Mouse (Mus musculus) MEL (cell line): ENCODE results near the gene Pzp. TPM values are rescaled to one million over a fixed set of nuclear protein-coding genes. Genes with fewer than 3 reads are reported as not detected.

Experiments
- DNase-seq: peaks from one replicate; pipeline ENCODE4 v3.0.0; 2011; ENCODE audit warnings: low read depth, low spot score
- H3K27ac ChIP-seq: 2 replicates; pipeline ENCODE4 v1.5.1; 2012; ENCODE audit warnings: low read depth, mild to moderate bottlenecking, control low read depth, low read length, moderate library complexity; ENCODE audit not compliant: control insufficient read depth
- H3K27me3 ChIP-seq, 2 experiments: fragments of 150-350 bp in 1 of 2; sonication (generic) in 1 of 2; 2 replicates each; pipeline ENCODE4 v1.6.1; 2012; ENCODE audit warnings: low read length in 2 of 2, mild to moderate bottlenecking in 2 of 2, improper control_type of control experiment in 1 of 2, moderate library complexity in 1 of 2; ENCODE audit not compliant: insufficient read depth in 2 of 2, control insufficient read depth in 1 of 2
- H3K36me3 ChIP-seq, 2 experiments: 2 replicates each; pipeline ENCODE4 v1.6.1; 2012 to 2014; ENCODE audit warnings: low read length in 2 of 2, improper control_type of control experiment in 1 of 2, inconsistent platforms in 1 of 2, mild to moderate bottlenecking in 1 of 2; ENCODE audit not compliant: insufficient read depth in 2 of 2, control insufficient read depth in 1 of 2
- H3K4me1 ChIP-seq, 2 experiments: fragments of 150-350 bp in 1 of 2; sonication (generic) in 1 of 2; 2 replicates each; pipeline ENCODE4 v1.6.1; 2012; ENCODE audit warnings: low read length in 2 of 2, improper control_type of control experiment in 1 of 2, mild to moderate bottlenecking in 1 of 2; ENCODE audit not compliant: insufficient read depth in 2 of 2, control insufficient read depth in 1 of 2
- H3K4me3 ChIP-seq, 2 experiments: fragments of 150-350 bp in 1 of 2; sonication (generic) in 1 of 2; 2 replicates each; pipeline ENCODE4 v1.5.1; 2012; ENCODE audit warnings: low read depth in 2 of 2, low read length in 2 of 2, mild to moderate bottlenecking in 2 of 2, moderate library complexity in 2 of 2, control low read depth in 1 of 2, improper control_type of control experiment in 1 of 2; ENCODE audit not compliant: control insufficient read depth in 1 of 2, insufficient read depth in 1 of 2
- H3K79me2 ChIP-seq: 2 replicates; pipeline ENCODE4 v1.6.1; 2012; ENCODE audit warnings: mild to moderate bottlenecking, low read length, moderate library complexity; ENCODE audit not compliant: control insufficient read depth, poor library complexity, insufficient read depth
- H3K9ac ChIP-seq: 2 replicates; pipeline ENCODE4 v1.6.1; 2012; ENCODE audit warnings: low read depth, mild to moderate bottlenecking, control low read depth, low read length, moderate library complexity; ENCODE audit not compliant: control insufficient read depth, poor library complexity, severe bottlenecking
- H3K9me3 ChIP-seq: fragments of 150-350 bp; sonication (generic); replicated peaks from 2 replicates; pipeline ENCODE4 v1.6.1; 2012; ENCODE audit warnings: mild to moderate bottlenecking, low read length, improper control_type of control experiment, moderate library complexity; ENCODE audit not compliant: insufficient read depth
- BHLHE40 ChIP-seq: IDR thresholded peaks from 2 replicates; pipeline ENCODE4 v1.6.1; 2012; ENCODE audit warnings: low read depth, mild to moderate bottlenecking, inconsistent platforms, low read length, improper control_type of control experiment, borderline replicate concordance
- CTCF ChIP-seq, 3 experiments: IDR thresholded peaks in 2 of 3; conservative IDR thresholded peaks in 1 of 3; 2 replicates each; pipeline ENCODE4 v1.5.1; 2011 to 2012; ENCODE audit warnings: low read length in 3 of 3, low read depth in 2 of 3, mild to moderate bottlenecking in 2 of 3, improper control_type of control experiment in 1 of 3, inconsistent platforms in 1 of 3, mixed read lengths in 1 of 3, moderate library complexity in 1 of 3; ENCODE audit not compliant: control insufficient read depth in 1 of 3, insufficient read depth in 1 of 3, poor library complexity in 1 of 3, severe bottlenecking in 1 of 3
- E2F4 ChIP-seq: IDR thresholded peaks from 2 replicates; pipeline ENCODE4 v1.6.1; 2011; ENCODE audit warnings: low read depth, low read length, improper control_type of control experiment, borderline replicate concordance
- EP300 ChIP-seq, 2 experiments: IDR thresholded peaks; 2 replicates each; pipeline ENCODE4 v1.6.1; 2011; ENCODE audit warnings: improper control_type of control experiment in 2 of 2, low read length in 2 of 2, low read depth in 1 of 2, mild to moderate bottlenecking in 1 of 2
- ETS1 ChIP-seq: IDR thresholded peaks from 2 replicates; pipeline ENCODE4 v1.6.1; 2012; ENCODE audit warnings: low read depth, mild to moderate bottlenecking, inconsistent platforms, low read length, improper control_type of control experiment, moderate library complexity
- HCFC1 ChIP-seq: IDR thresholded peaks from 2 replicates; pipeline ENCODE4 v1.6.1; 2012; ENCODE audit warnings: low read depth, mild to moderate bottlenecking, inconsistent platforms, low read length, improper control_type of control experiment, moderate library complexity
- KAT2A ChIP-seq: conservative IDR thresholded peaks from 2 replicates; pipeline ENCODE4 v1.6.1; 2012; ENCODE audit warnings: low read depth, low read length, improper control_type of control experiment, inconsistent platforms
- MAFK ChIP-seq: IDR thresholded peaks from 2 replicates; pipeline ENCODE4 v1.6.1; 2011; ENCODE audit warnings: low read depth, mild to moderate bottlenecking, low read length, improper control_type of control experiment, borderline replicate concordance
- MAX ChIP-seq: IDR thresholded peaks from 2 replicates; pipeline ENCODE4 v1.6.1; 2011; ENCODE audit warnings: low read length, improper control_type of control experiment
- MAZ ChIP-seq: IDR thresholded peaks from 2 replicates; pipeline ENCODE4 v1.6.1; 2012; ENCODE audit warnings: low read depth, mild to moderate bottlenecking, inconsistent platforms, low read length, improper control_type of control experiment
- MEF2A ChIP-seq: IDR thresholded peaks from 2 replicates; pipeline ENCODE4 v1.6.1; 2014; ENCODE audit warnings: low read depth, mild to moderate bottlenecking, inconsistent platforms, low read length, improper control_type of control experiment; ENCODE audit not compliant: poor library complexity, insufficient replicate concordance, severe bottlenecking; ENCODE audit errors: extremely low read depth
- MXI1 ChIP-seq: IDR thresholded peaks from 2 replicates; pipeline ENCODE4 v1.6.1; 2011; ENCODE audit warnings: mild to moderate bottlenecking, low read depth, low read length, improper control_type of control experiment
- MYB ChIP-seq: IDR thresholded peaks from 2 replicates; pipeline ENCODE4 v1.6.1; 2011; ENCODE audit warnings: mild to moderate bottlenecking, low read depth, low read length, improper control_type of control experiment
- NELFE ChIP-seq: IDR thresholded peaks from 2 replicates; pipeline ENCODE4 v1.6.1; 2011; ENCODE audit warnings: low read depth, low read length, improper control_type of control experiment
- NRF1 ChIP-seq: IDR thresholded peaks from 2 replicates; pipeline ENCODE4 v1.6.1; 2014; ENCODE audit warnings: low read depth, mild to moderate bottlenecking, inconsistent platforms, low read length, improper control_type of control experiment, moderate library complexity; ENCODE audit not compliant: poor library complexity, insufficient read depth, severe bottlenecking
- POLR2A ChIP-seq, 2 experiments: IDR thresholded peaks; 2 replicates each; pipeline ENCODE4 v1.6.1; 2011 to 2012; ENCODE audit warnings: low read length in 2 of 2, mild to moderate bottlenecking in 2 of 2, control low read depth in 1 of 2, improper control_type of control experiment in 1 of 2, low read depth in 1 of 2, moderate library complexity in 1 of 2; ENCODE audit not compliant: control insufficient read depth in 1 of 2, insufficient read depth in 1 of 2, poor library complexity in 1 of 2
- POLR2AphosphoS2 ChIP-seq: IDR thresholded peaks from 2 replicates; pipeline ENCODE4 v1.6.1; 2011; ENCODE audit warnings: low read length, improper control_type of control experiment
- RAD21 ChIP-seq: IDR thresholded peaks from 2 replicates; pipeline ENCODE4 v1.6.1; 2011; ENCODE audit warnings: mild to moderate bottlenecking, low read depth, low read length, improper control_type of control experiment
- RCOR1 ChIP-seq: IDR thresholded peaks from 2 replicates; pipeline ENCODE4 v1.6.1; 2012; ENCODE audit warnings: low read depth, mild to moderate bottlenecking, inconsistent platforms, low read length, improper control_type of control experiment
- SIN3A ChIP-seq: IDR thresholded peaks from 2 replicates; pipeline ENCODE4 v1.6.1; 2012; ENCODE audit warnings: low read length, improper control_type of control experiment, inconsistent platforms
- SMC3 ChIP-seq: IDR thresholded peaks from 2 replicates; pipeline ENCODE4 v1.6.1; 2011; ENCODE audit warnings: low read depth, low read length, improper control_type of control experiment
- TBP ChIP-seq: IDR thresholded peaks from 2 replicates; pipeline ENCODE4 v1.8.0; 2011; ENCODE audit warnings: low read depth, low read length, improper control_type of control experiment
- TCF12 ChIP-seq: IDR thresholded peaks from 2 replicates; pipeline ENCODE4 v1.6.1; 2014; ENCODE audit warnings: low read depth, mild to moderate bottlenecking, inconsistent platforms, low read length, improper control_type of control experiment, moderate library complexity
- UBTF ChIP-seq: IDR thresholded peaks from 2 replicates; pipeline ENCODE4 v1.6.1; 2012; ENCODE audit warnings: low read depth, mild to moderate bottlenecking, inconsistent platforms, low read length, improper control_type of control experiment, moderate library complexity, borderline replicate concordance; ENCODE audit not compliant: insufficient read depth
- USF1 ChIP-seq: IDR thresholded peaks from 2 replicates; pipeline ENCODE4 v1.6.1; 2014; ENCODE audit warnings: low read depth, mild to moderate bottlenecking, inconsistent platforms, low read length, improper control_type of control experiment, moderate library complexity
- USF2 ChIP-seq, 2 experiments: IDR thresholded peaks; 2 replicates each; pipeline ENCODE4 v1.6.1; 2011 to 2012; ENCODE audit warnings: improper control_type of control experiment in 2 of 2, low read length in 2 of 2, borderline replicate concordance in 1 of 2, inconsistent platforms in 1 of 2, low read depth in 1 of 2, mild to moderate bottlenecking in 1 of 2; ENCODE audit not compliant: insufficient read depth in 1 of 2
- ZKSCAN1 ChIP-seq: IDR thresholded peaks from 2 replicates; pipeline ENCODE4 v1.6.1; 2012; ENCODE audit warnings: low read depth, mild to moderate bottlenecking, inconsistent platforms, low read length, improper control_type of control experiment, moderate library complexity
- ZMIZ1 ChIP-seq: IDR thresholded peaks from 2 replicates; pipeline ENCODE4 v1.6.1; 2012; ENCODE audit warnings: low read depth, mild to moderate bottlenecking, inconsistent platforms, low read length, improper control_type of control experiment, moderate library complexity
- ZNF384 ChIP-seq: IDR thresholded peaks from 2 replicates; pipeline ENCODE4 v1.6.1; 2012; ENCODE audit warnings: low read depth, mild to moderate bottlenecking, inconsistent platforms, low read length, improper control_type of control experiment
- polyA plus RNA-seq, 2 experiments: library from polyadenylated mRNA; stranded (reverse) in 1 of 2; unstranded in 1 of 2; fragments of >175 nt in 1 of 2; fragments of >200 nt in 1 of 2; gene quantifications; 2 replicates each; pipeline versions ENCODE4 v1.2.1 to v1.2.4; 2012; ENCODE audit warnings: low replicate concordance in 2 of 2, low read depth in 1 of 2; ENCODE audit not compliant: insufficient read length in 2 of 2, insufficient read depth in 1 of 2, missing spikeins in 1 of 2
- total RNA-seq: library from RNA; depleted of rRNA; stranded (reverse); fragments of 300-350 nt; gene quantifications from 2 replicates; pipeline ENCODE4 v1.2.3, GENCODE M21; 2012

Gene Pzp
- total and polyA plus RNA-seq, 3 experiments = not detected

DNA sequence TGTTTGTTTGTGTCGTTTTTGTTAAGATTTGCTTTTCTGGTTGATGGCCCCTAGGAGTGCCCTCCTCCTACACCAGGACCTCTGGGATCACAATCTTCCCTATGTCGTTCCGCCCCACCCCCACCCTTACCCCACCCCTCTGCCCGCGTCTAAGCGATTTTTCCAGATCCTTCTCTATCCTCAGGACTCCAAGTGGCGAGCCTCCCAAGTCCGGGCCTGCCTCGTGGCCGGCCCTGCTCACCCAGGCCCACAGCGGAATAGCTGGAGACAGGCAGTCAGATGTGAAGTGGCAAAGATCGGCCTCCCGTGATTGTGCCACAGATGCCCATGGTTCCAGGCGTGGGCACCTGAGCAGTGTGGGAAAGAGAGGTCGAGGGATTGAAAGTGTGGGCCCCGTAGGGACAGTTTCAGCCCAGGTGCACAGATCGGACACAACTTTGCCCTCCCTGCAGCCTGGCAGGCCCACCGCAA is 87.6 kb downstream of the Pzp start:
- H3K36me3 ChIP-seq = peaks cover 12 to 20% of the 10 kb centered on the region in 2 experiments
- no peak for TF ChIP-seq E2F4
- TF ChIP-seq, all 39 proteins: peak for 0
- Histone ChIP-seq H3K27me3 (no peaks in the 10 kb centered on the region), H3K27ac (no peak overlapping the region), H3K4me3 (peak overlapping the region; percentile 55 to 84), H3K9me3 (no peaks in the 10 kb centered on the region), H3K79me2 (peaks cover 19% of the 10 kb centered on the region), H3K9ac (peak overlapping the region; percentile 60), H3K4me1 (peaks cover 12 to 19% of the 10 kb centered on the region in 2 experiments)
- DNase-seq = no peak

DNA sequence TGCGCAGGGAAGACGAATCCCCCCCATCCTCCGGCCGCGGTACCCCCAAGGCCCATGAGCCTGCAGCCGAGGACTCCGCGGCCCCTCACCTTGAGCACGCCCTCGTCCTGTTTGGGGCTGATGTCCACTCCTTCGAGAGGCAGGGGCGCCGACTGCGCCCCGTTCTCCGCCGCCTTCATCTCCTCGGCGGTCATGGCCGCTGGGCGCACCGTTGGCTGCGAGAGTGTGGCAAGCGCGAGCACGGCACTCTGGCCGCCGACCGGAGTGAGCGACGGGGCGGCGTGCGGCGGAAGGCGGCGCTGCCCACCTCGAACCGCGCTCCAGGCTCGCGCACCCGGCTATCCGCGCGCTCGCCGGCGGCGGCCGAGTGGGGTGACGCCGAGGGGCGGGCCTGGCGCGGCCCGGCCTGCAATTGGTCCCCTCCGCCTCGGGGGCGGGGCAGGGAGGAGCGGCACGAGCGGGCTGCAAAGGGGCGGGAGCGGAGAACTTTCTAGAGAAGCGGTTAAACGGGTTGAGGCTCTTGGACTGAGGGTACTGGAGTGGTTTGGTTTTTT is 88.1 kb downstream of the Pzp start, which contains the start of gene Fkbp4:
Gene Fkbp4, minus strand, starts transcription at position 361 of the 554 bp plus-strand sequence.
- H3K9me3 ChIP-seq = no peaks in the 10 kb centered on the region
- peak within 1 kb of the TSS; percentile 92 to 99 for H3K4me3 ChIP-seq
- H3K27ac ChIP-seq = peak within 1 kb of the TSS; percentile 58
- peak within 1 kb of the TSS; percentile 87 for H3K9ac ChIP-seq
- H3K36me3 ChIP-seq = peaks cover 17 to 20% of the 10 kb centered on the region in 2 experiments
- no peaks in the 10 kb centered on the region for H3K27me3 ChIP-seq
- H3K4me1 ChIP-seq = peaks cover 12 to 19% of the 10 kb centered on the region in 2 experiments
- H3K79me2 ChIP-seq = peaks cover 19% of the 10 kb centered on the region
- peak; percentile 89 for DNase-seq
- peak; percentile 7; the same call in 1 of the 2 replicates for TF ChIP-seq MEF2A
- TF ChIP-seq KAT2A = no peak
- TF ChIP-seq RCOR1 = no peak
- TF ChIP-seq TBP = 0 out of 2 replicates have a peak, but pooled peaks have one; percentile 39
- TF ChIP-seq POLR2AphosphoS2 = peak; percentile 67; the same call in 1 of the 2 replicates
- peak in 1 of 3 experiments; percentile 16; a peak in 1 of 6 replicates for TF ChIP-seq CTCF (IDR thresholded peaks at IDR 0.05 in 2 of 3, conservative IDR thresholded peaks at IDR 0.05 in 1 of 3; ENCODE audit: control insufficient read depth in 1 of 3, insufficient read depth in 1 of 3, low read depth in 2 of 3, low read length in 3 of 3, poor library complexity in 1 of 3, severe bottlenecking in 1 of 3)
- TF ChIP-seq ZMIZ1 = peak; percentile 88
- peak; percentile 92 for TF ChIP-seq NELFE
- TF ChIP-seq EP300 (IDR thresholded peaks at IDR 0.05; ENCODE audit: low read depth in 1 of 2, low read length in 2 of 2) = no peak
- TF ChIP-seq SMC3 = no peak
- no peak for TF ChIP-seq MAFK
- TF ChIP-seq UBTF = 0 out of 2 replicates have a peak, but pooled peaks have one; percentile 25
- peak; percentile 23; the same call in 1 of the 2 replicates for TF ChIP-seq USF1
- no peak for TF ChIP-seq RAD21
- 0 out of 2 replicates have a peak, but pooled peaks have one; percentile 10 for TF ChIP-seq MYB
- no peak; the same call in 1 of the 2 replicates for TF ChIP-seq MAZ
- peak; percentile 85 to 86 for TF ChIP-seq POLR2A (IDR thresholded peaks at IDR 0.05; ENCODE audit: control insufficient read depth in 1 of 2, insufficient read depth in 1 of 2, low read depth in 1 of 2, low read length in 2 of 2, poor library complexity in 1 of 2)
- 0 out of 2 replicates have a peak, but pooled peaks have one; percentile 32 for TF ChIP-seq NRF1
- peak; percentile 67 for TF ChIP-seq MXI1
- TF ChIP-seq ZNF384 = no peak
- peak; percentile 67; the same call in 1 of the 2 replicates for TF ChIP-seq MAX
- no peak for TF ChIP-seq ZKSCAN1
- TF ChIP-seq BHLHE40 = peak; percentile 82
- TF ChIP-seq USF2 (IDR thresholded peaks at IDR 0.05; ENCODE audit: borderline replicate concordance in 1 of 2, insufficient read depth in 1 of 2, low read depth in 1 of 2, low read length in 2 of 2) = no peak
- peak; percentile 34; the same call in 1 of the 2 replicates for TF ChIP-seq HCFC1
- no peak for TF ChIP-seq SIN3A
- peak; percentile 48; the same call in 1 of the 2 replicates for TF ChIP-seq TCF12
- TF ChIP-seq ETS1 = no peak
- TF ChIP-seq E2F4 = no peak
